Mouse (Mus musculus) midbrain, embryonic 13.5 days (tissue): Measurements from ENCODE around the gene Aim2. TPM values are rescaled to one million over a fixed set of nuclear protein-coding genes. Genes with fewer than 3 reads are reported as not detected.

Experiments
- polyA plus RNA-seq: library from polyadenylated mRNA; unstranded; fragments of >200 nt; fragmentation: Nextera tagmentation; extraction: Ambion mirVana; gene quantifications from 2 replicates; pipeline ENCODE4 v1.2.1, GENCODE M21; 2015

Gene Aim2
- polyA plus RNA-seq, 1 experiment from 2014 or later, result 2.6 TPM

Other genes starting within 250 kb of the Aim2 start
- not detected in 2 replicates for gene Olfr1408, start 213.5 kb upstream of the Aim2 start, polyA plus RNA-seq
- gene Olfr1406, start 160.2 kb upstream of the Aim2 start, polyA plus RNA-seq, result not detected in 2 replicates
- not detected in 2 replicates for gene Olfr218, start 153.1 kb upstream of the Aim2 start, polyA plus RNA-seq
- gene Olfr1404, start 138.5 kb upstream of the Aim2 start, polyA plus RNA-seq, result not detected in 2 replicates
- not detected in 2 replicates for gene Fcer1a, start 123.7 kb upstream of the Aim2 start, polyA plus RNA-seq
- not detected in 2 replicates for gene Olfr418, start 84.9 kb upstream of the Aim2 start, polyA plus RNA-seq
- gene Mptx2, start 73.1 kb upstream of the Aim2 start, polyA plus RNA-seq, result not detected in 2 replicates
- gene Ackr1, start 17.1 kb upstream of the Aim2 start, polyA plus RNA-seq, result 14.0 and 14.8 TPM in 2 replicates
- 44.1 and 49.5 TPM in 2 replicates for gene Cadm3, start 16.8 kb downstream of the Aim2 start, polyA plus RNA-seq
- not detected in 2 replicates for gene Ifi206, start 140.2 kb downstream of the Aim2 start, polyA plus RNA-seq
- not detected in 2 replicates for gene Ifi214, start 185.1 kb downstream of the Aim2 start, polyA plus RNA-seq
- gene Ifi213, start 248.4 kb downstream of the Aim2 start, polyA plus RNA-seq, result 0.08 TPM in 1 of 2 replicates, not detected in the other